Mouse (Mus musculus) erythroblast, embryonic 14.5 days (primary cell): ENCODE results near the gene Dcaf12. TPM values are rescaled to one million over a fixed set of nuclear protein-coding genes. Genes with fewer than 3 reads are reported as not detected.

ENCODE experiments used
- H3K27me3 ChIP-seq: 2 replicates; pipeline ENCODE4 v1.6.1; 2012; ENCODE audit warnings: inconsistent platforms; ENCODE audit not compliant: control insufficient read depth
- H3K36me3 ChIP-seq: 2 replicates; pipeline ENCODE4 v1.6.1; 2012; ENCODE audit warnings: mild to moderate bottlenecking, inconsistent platforms; ENCODE audit not compliant: control insufficient read depth
- H3K4me1 ChIP-seq: 2 replicates; pipeline ENCODE4 v1.6.1; 2012; ENCODE audit warnings: inconsistent platforms; ENCODE audit not compliant: control insufficient read depth
- H3K4me3 ChIP-seq: replicated peaks from 2 replicates; pipeline ENCODE3; 2012; ENCODE audit warnings: moderate library complexity, mild to moderate bottlenecking, inconsistent platforms
- H3K9me3 ChIP-seq: 2 replicates; pipeline ENCODE4 v1.6.1; 2012; ENCODE audit warnings: low read length, inconsistent platforms, mixed read lengths; ENCODE audit not compliant: control insufficient read depth
- GATA1 ChIP-seq: IDR thresholded peaks from 2 replicates; pipeline ENCODE4 v1.6.1; 2012; ENCODE audit warnings: low read length, inconsistent platforms, mixed read lengths
- TAL1 ChIP-seq: IDR thresholded peaks from 3 replicates; pipeline ENCODE4 v1.6.1; 2012; ENCODE audit warnings: low read length, inconsistent platforms, mixed read lengths
- polyA plus RNA-seq: library from polyadenylated mRNA; stranded (reverse); fragments of >175 nt; gene quantifications from 2 replicates; pipeline ENCODE4 v1.2.3, GENCODE M21; 2012

Dcaf12 gene
- polyA plus RNA-seq, 1 experiment = 15.2 TPM

DNA sequence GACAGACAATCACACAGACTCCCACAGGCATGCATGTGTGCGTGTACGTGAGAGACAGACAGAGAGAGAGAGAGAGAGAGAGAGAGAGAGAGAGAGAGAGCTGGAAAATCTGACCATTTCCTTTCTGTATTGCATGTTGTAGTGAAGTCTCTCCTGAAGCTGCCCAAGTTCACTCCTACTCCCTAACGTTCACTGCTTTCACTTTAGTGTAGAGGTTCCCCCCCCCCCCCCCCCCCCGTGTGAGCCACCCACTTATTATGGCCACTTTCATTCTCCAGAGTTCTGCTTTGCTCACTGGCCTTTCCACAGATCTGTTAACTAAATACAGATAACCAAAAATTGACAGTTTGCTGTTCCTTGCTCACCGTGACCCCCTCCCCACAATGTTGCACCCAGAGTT is 33.1 kb upstream of the Dcaf12 start:
- Histone ChIP-seq H3K4me3 (peak overlapping the region; percentile 94), H3K36me3 (peaks cover 11% of the 10 kb centered on the region), H3K4me1 (peaks cover 40% of the 10 kb centered on the region), H3K27me3 (no peaks in the 10 kb centered on the region), H3K9me3 (no peaks in the 10 kb centered on the region)
- TF ChIP-seq GATA1 (no peak), TAL1 (no peak)

DNA sequence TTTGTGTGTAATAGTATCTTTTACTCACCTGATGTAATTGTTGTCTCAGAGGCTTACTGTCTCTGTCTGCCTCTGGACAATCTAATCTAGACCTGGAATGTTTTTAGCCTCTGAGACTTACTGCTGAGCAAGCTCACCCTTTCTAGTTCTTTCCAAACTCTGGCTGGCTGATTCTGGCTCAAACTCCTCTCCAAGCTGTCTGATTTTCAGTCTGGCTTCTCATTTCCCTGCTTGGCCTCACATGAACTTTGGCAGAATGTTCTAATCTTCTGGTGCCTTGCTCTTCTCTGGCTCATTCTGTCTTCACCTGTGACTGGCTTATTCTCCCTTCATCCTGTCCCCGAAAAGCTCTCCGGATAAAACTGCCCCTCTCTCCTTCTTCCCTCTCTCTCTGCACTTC is 31.3 kb upstream of the Dcaf12 start:
- Histone ChIP-seq H3K36me3 (peaks cover 2% of the 10 kb centered on the region), H3K4me1 (peaks cover 30% of the 10 kb centered on the region), H3K9me3 (no peaks in the 10 kb centered on the region), H3K4me3 (no peak overlapping the region), H3K27me3 (no peaks in the 10 kb centered on the region)
- TF ChIP-seq TAL1 (no peak), GATA1 (no peak)

DNA sequence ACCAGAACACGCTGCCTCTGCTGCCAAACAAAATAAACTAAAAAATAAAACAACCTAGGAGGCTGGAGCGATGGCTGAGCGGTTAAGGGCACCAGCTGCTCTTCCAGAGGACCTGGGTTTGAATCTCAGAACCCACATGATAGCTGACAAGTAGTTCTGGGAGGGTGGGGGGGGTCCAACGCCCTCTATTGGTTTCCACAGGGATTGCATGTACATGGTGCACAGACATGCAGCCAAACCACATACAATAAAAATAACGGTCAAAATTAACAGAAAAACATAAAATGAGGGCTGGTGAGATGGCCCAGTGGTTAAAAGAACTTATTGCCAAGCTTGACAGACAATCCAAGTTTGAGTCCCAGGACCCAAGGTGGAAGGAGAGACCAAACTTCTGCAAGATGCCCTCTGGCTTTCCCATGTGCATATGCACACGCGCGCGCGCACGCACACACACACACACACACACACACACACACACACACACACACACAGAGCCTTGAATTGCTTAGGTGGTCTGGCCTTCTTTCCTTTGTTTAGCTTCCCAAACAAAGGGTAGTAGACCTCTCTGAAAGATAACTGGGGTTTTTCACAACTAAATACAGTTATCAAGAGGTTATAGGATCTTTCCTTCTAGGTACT is 26.3 kb upstream of the Dcaf12 start:
- TF ChIP-seq GATA1 (no peak), TAL1 (no peak)
- Histone ChIP-seq H3K4me1 (peaks cover 24% of the 10 kb centered on the region), H3K27me3 (peaks cover 2% of the 10 kb centered on the region), H3K36me3 (no peaks in the 10 kb centered on the region), H3K9me3 (peaks cover 2% of the 10 kb centered on the region; the same call in 1 of the 2 replicates), H3K4me3 (no peak overlapping the region)

DNA sequence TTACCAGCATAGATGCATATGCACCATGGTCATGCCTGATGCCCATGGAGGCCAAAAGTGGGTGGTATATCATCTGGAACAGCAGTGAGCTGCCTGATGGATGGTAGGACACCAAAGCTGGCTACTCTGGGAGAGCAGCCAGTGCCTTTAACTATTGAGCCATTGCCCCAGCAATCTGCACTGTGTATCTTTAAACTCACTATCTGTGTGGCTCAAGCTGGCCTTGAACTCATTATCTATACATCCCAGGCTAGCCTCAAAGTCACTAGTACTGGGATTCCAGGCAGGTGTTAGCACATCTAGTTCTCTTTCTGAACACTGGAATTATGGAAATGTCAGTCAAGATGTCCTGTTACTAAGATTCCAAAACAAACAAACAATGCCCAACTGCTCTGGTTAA is 21.9 kb upstream of the Dcaf12 start:
- H3K4me3 ChIP-seq = peak overlapping the region; percentile 27
- H3K4me1 ChIP-seq = peaks cover 62% of the 10 kb centered on the region
- peaks cover 2% of the 10 kb centered on the region; the same call in 1 of the 2 replicates for H3K9me3 ChIP-seq
- H3K36me3 ChIP-seq = no peaks in the 10 kb centered on the region
- peak; percentile 95 for TF ChIP-seq GATA1
- TF ChIP-seq TAL1 = peak; percentile 85
- H3K27me3 ChIP-seq = peaks cover 2% of the 10 kb centered on the region

DNA sequence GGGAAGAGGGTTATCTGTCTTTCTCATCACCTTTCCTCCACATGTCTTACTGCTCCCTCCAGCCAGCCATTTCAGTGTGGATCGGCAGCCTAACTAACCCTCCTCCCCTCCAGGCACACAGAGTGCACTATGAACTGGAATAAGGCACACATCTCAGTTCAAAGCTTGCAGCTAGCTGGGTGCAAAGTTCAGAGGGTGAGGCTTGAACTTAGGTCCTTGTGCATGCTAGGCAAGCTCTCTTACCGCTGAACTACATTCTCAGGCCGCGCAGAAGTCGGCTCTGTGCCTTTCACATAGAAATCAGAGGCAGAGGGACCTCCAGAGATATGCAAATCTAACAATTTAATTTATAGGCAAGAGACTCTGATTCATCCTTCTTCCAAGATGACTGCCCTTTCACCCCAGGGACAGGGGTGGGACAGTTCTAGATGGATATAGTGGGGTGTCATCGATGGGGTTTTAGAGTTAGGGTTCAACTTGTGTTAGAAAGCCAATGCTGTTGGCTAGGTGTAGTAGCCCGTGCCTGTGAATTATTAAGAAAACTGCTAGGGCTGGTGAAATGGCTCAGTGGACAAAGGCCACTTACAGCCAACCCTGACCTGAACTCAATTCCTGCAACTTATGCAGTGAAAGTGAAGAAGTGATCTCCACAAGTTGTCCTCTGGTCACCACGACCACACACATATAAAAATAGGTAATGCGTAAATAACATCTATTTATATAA is 17.2 kb upstream of the Dcaf12 start:
- H3K36me3 ChIP-seq = no peaks in the 10 kb centered on the region
- TF ChIP-seq TAL1 (no peak), GATA1 (no peak)
- H3K4me3 ChIP-seq = peak overlapping the region; percentile 44
- no peaks in the 10 kb centered on the region for H3K27me3 ChIP-seq
- H3K9me3 ChIP-seq = no peaks in the 10 kb centered on the region; the same call in 1 of the 2 replicates
- peaks cover 86% of the 10 kb centered on the region for H3K4me1 ChIP-seq

DNA sequence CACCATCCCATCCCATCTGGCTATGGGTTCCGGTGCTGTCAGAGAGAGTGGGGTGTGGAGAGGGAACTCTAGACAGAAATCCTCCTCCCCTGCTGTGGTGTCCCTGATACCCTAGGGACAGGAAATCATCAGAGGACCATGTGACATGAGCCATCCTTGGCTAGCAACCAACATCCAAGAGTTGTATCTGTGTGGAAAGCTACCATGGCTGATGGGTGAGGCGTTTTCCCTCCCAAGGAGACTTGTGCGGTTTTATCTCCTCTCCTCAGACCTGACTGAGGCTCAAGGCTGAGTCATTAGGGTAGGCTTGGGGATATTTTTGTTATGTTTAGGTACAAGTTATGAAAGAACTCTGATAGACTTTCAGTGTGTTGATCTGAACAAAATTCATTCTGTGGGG is 16.4 kb upstream of the Dcaf12 start:
- TF ChIP-seq TAL1 (peak; percentile 85), GATA1 (peak; percentile 80)
- Histone ChIP-seq H3K27me3 (no peaks in the 10 kb centered on the region), H3K36me3 (no peaks in the 10 kb centered on the region), H3K4me3 (peak overlapping the region; percentile 44), H3K4me1 (peaks cover 82% of the 10 kb centered on the region), H3K9me3 (no peaks in the 10 kb centered on the region; the same call in 1 of the 2 replicates)

DNA sequence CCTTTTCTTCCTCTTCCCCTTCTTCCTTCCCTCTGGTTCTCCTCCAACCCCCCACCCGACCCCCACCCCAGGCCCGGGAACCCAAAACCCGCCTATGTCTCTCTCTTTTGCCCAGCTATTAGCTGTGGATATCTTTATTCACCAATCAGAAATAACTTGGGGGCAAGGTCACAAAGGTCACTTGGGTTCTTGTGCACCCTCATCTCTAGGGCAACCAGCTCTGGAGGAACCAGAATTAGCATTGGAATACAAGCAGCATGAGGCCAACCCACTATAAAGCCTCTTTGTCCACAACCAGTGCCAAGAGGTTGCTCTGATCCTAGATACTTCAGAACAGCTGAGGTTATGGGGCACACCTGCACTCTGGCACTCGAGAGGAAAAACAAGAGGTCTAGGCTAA is 14.8 kb upstream of the Dcaf12 start:
- peaks cover 80% of the 10 kb centered on the region for H3K4me1 ChIP-seq
- H3K27me3 ChIP-seq = no peaks in the 10 kb centered on the region
- TF ChIP-seq TAL1 (no peak), GATA1 (no peak)
- no peaks in the 10 kb centered on the region; the same call in 1 of the 2 replicates for H3K9me3 ChIP-seq
- H3K4me3 ChIP-seq = no peak overlapping the region
- no peaks in the 10 kb centered on the region for H3K36me3 ChIP-seq

DNA sequence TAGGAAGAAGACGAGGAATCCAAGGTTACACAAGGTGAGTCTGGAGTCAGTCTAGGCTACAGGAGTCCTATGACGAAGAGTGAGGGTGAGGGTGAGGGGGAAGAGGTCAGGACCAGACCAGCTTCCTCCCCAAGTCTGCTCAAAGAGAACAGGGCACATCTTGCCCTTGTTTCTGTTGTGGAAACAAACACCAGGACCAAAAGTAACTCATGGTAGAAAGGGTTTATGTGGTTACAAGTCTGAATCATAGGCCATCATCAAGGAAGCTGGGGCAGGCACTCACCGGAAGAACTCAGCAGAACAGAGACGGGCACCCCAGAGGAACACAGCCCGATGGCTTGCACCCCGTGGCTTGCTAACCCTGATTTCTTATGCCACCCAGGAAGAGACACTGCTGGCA is 12.2 kb upstream of the Dcaf12 start:
- H3K4me1 ChIP-seq = peaks cover 64% of the 10 kb centered on the region
- no peaks in the 10 kb centered on the region for H3K36me3 ChIP-seq
- no peak overlapping the region for H3K4me3 ChIP-seq
- TF ChIP-seq GATA1 = no peak
- TF ChIP-seq TAL1 = no peak
- H3K9me3 ChIP-seq = no peaks in the 10 kb centered on the region; the same call in 1 of the 2 replicates
- H3K27me3 ChIP-seq = no peaks in the 10 kb centered on the region; the same call in 1 of the 2 replicates

DNA sequence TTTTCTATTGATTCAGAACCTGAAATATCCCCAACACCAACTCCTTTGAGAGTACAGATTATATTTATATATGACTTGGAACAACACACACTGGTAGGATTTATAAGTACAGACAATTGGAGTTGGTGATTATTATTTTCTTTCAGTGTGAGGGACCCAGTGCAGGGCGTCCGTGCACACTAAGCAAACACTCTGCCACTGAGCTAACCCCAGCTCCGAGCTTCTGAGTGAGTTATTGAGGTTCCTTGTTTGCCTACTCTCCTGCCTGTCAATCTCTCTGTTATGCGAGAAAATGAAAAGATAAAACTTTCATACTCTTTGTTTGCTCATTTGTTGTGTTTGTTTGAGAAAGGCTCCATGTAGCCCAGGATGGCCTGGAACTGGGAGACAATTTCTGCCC is 6.3 kb upstream of the Dcaf12 start:
- peaks cover 26% of the 10 kb centered on the region for H3K4me1 ChIP-seq
- no peak for TF ChIP-seq GATA1
- peaks cover 9% of the 10 kb centered on the region for H3K27me3 ChIP-seq
- H3K4me3 ChIP-seq = no peak overlapping the region
- no peaks in the 10 kb centered on the region for H3K9me3 ChIP-seq
- H3K36me3 ChIP-seq = no peaks in the 10 kb centered on the region
